Mouse (Mus musculus): ENCODE measurements around the gene Noct. TPM values are rescaled to one million over a fixed set of nuclear protein-coding genes. Genes with fewer than 3 reads are reported as not detected.
"Not testable (repeated sequence)": the region's sequence is repeated elsewhere in the genome, so short reads cannot be mapped to it uniquely, and the experiment has no call there.

The Noct gene
- 10 to 100 TPM; 60.2 to 60.5 TPM for total RNA-seq (2021)

- peak; percentile 84 to 95 for DNase-seq (ENCODE audit: extremely low spot score in 1 of 2, low spot score in 1 of 2)
Measured at GRCm38 (mm10) chr3:51224363-51225225, at the start of gene Noct. Gene Noct, plus strand, starts transcription at chr3:51224447.

GRCm38 (mm10) chr3:51178158-51178557 lies 46.1 kb upstream of the Noct start:
- no peak for DNase-seq (ENCODE audit: extremely low spot score in 1 of 2, low spot score in 1 of 2)

DNA sequence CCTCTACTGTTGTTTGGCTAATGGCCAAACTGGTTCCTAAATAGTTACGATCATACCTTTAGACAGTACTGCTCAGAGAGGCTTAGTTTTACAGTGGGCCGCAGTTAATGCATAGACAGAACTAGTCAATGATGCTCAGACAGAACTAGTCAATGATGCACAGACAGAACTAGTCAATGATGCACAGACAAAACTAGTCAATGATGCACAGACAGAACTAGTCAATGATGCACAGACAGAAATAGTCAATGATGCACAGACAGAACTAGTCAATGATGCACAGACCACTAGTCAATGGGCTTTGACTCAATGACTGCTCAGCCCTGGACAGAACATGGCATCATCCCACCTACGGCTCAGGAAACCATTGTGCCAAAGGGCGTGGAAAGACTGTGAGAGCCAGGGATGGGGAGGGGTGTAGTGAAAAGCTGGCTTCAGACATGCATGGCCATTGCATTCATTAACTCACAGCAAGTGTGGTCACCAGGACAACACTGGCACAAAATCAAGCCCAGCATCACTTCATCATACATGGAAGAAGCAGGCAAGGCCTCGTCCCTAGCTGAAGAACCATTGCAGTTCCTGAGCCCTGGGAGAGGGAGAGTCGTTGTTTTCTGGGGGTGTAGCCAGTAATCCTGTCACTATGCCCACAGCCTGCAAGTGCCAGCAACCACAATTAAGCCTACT lies 44.6 kb upstream of the Noct start:
- no peak for DNase-seq (ENCODE audit: extremely low spot score in 1 of 2, low spot score in 1 of 2)

- DNase-seq (ENCODE audit: extremely low spot score in 1 of 2, low spot score in 1 of 2): no peak
Measured at GRCm38 (mm10) chr3:51180341-51180940, 43.8 kb upstream of the Noct start.

DNA sequence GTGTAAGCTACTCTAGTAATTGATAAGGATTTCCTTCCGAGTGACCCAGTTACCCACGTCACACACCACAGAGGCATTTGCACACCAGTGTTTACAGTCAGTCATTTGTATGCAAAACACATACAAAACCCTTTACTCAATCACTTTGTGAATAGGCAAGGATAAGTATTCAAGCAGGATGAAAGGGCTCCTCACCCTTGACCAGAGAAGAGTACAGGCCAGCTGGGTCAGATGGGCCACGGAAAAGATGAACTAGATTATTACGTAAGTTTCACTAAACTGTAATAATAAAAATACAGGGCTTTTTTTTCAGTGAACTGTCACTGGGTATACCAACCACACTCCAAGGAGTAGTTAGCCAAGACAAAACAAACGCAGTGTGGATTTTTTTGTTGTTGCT lies 41.8 kb upstream of the Noct start:
- DNase-seq (ENCODE audit: extremely low spot score in 1 of 2, low spot score in 1 of 2): no peak

- DNase-seq (ENCODE audit: extremely low spot score in 1 of 2, low spot score in 1 of 2): not testable (repeated sequence)
Measured at GRCm38 (mm10) chr3:51183508-51183907, 40.7 kb upstream of the Noct start.

DNA sequence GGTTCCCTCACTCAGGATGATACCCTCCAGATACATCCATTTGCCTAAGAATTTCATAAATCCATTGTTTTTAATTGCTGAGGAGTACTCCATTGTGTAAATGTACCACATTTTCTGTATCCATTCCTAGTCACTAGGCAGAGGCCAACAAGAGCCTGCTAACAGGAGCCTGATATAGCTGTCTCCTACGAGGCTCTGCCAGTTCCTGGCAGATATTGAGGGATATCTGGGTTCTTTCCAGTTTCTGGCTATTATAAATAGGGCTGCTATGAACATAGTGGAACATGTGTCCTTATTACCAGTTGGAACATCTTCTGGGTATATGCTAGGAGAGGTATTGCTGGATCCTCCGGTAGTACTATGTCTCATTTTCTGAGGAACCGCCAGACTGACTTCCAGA lies 40.3 kb upstream of the Noct start:
- DNase-seq (ENCODE audit: extremely low spot score in 1 of 2, low spot score in 1 of 2): not testable (repeated sequence)

- no peak for DNase-seq (ENCODE audit: extremely low spot score in 1 of 2, low spot score in 1 of 2)
Measured at GRCm38 (mm10) chr3:51184715-51185114, 39.5 kb upstream of the Noct start.

DNA sequence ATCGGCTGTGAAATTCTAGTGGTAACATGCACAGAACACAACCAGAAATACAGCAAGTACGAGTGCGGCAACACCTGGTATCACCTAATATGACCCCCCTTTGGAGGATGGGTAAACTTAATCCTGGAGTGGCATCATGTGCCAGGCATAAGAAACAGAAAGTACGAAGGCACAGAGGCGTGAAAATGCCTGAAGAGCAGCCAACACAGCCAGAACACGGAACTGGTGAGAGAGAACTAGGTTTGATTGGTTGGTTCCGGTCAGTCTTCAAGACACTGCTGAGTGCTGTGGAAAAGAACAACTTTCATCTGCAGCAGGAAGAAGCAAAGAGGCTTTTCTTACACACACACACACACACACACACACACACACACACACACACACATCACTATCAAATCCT lies 38.8 kb upstream of the Noct start:
- DNase-seq (ENCODE audit: extremely low spot score in 1 of 2, low spot score in 1 of 2): no peak

GRCm38 (mm10) chr3:51194075-51194474 lies 30.2 kb upstream of the Noct start:
- DNase-seq (ENCODE audit: extremely low spot score in 1 of 2, low spot score in 1 of 2): no peak

- peak; percentile 28 to 45 for DNase-seq (ENCODE audit: extremely low spot score in 1 of 2, low spot score in 1 of 2)
Measured at GRCm38 (mm10) chr3:51195321-51195720, 28.9 kb upstream of the Noct start.

GRCm38 (mm10) chr3:51195736-51196135 lies 28.5 kb upstream of the Noct start:
- no peak for DNase-seq (ENCODE audit: extremely low spot score in 1 of 2, low spot score in 1 of 2)

- no peak for DNase-seq (ENCODE audit: extremely low spot score in 1 of 2, low spot score in 1 of 2)
Measured at GRCm38 (mm10) chr3:51196724-51197111, 27.5 kb upstream of the Noct start.

- no peak for DNase-seq (ENCODE audit: extremely low spot score in 1 of 2, low spot score in 1 of 2)
Measured at GRCm38 (mm10) chr3:51197112-51197731, 27.0 kb upstream of the Noct start.

DNA sequence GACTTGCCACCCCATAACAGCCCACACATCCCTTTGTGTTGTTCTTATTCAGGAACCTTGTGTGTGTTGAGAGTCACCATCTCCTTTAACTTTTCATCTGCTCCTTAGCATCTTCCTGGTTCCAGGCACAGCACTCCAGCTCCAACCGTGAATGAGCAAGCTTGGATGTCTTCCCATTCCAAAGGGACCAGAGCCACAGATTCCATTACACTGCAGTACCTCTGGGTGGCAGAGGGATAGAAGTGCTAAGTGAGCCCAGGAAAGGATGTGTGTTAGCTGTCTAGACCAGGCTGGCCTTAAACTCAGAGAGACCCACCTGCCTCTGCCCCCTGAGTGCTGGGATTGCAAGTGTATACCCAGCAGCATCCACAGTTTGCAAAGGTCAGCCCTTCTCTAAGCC lies 26.0 kb upstream of the Noct start:
- no peak for DNase-seq (ENCODE audit: extremely low spot score in 1 of 2, low spot score in 1 of 2)

DNA sequence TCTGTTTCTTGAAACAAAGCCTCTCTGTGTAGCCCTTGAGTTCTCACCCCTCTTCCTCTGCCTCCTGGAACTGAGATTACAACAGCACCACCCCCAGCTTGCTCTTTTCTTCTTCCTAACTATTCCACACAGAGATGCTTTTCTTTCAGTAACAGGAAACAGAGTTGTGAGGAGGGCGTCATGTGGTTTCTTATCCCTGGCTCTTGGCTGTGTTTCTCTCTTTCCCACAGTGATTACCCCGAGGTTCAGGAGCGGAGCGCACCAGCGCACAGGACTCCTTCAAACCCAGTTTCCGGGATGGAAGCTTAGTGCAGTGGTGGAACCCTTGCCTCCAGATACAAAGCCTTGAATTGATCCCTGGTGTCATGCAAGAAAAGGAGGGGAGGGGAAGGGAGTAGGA lies 25.1 kb upstream of the Noct start:
- DNase-seq (ENCODE audit: extremely low spot score in 1 of 2, low spot score in 1 of 2): no peak

GRCm38 (mm10) chr3:51200311-51200710 lies 23.9 kb upstream of the Noct start:
- DNase-seq (ENCODE audit: extremely low spot score in 1 of 2, low spot score in 1 of 2): no peak

DNA sequence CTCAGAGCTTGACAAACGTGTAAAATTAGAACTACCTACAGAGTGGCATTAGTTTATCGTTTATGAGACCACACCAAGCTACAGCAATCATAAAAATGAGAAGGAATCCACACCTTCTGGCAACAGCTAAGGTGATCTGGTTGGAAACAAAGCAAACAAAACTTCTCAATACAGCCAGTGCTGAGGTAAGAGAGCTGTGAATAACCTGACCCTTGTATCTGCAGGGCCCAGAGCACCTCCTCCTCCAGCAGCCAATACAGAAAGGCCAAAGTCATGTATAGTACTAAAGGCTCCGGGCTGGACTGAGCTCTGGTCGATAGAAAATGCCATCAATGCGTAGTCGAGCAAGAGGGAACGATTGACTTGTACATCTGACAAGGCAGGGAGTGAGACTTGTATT lies 23.4 kb upstream of the Noct start:
- no peak for DNase-seq (ENCODE audit: extremely low spot score in 1 of 2, low spot score in 1 of 2)

- no peak for DNase-seq (ENCODE audit: extremely low spot score in 1 of 2, low spot score in 1 of 2)
Measured at GRCm38 (mm10) chr3:51201986-51202385, 22.3 kb upstream of the Noct start.

DNA sequence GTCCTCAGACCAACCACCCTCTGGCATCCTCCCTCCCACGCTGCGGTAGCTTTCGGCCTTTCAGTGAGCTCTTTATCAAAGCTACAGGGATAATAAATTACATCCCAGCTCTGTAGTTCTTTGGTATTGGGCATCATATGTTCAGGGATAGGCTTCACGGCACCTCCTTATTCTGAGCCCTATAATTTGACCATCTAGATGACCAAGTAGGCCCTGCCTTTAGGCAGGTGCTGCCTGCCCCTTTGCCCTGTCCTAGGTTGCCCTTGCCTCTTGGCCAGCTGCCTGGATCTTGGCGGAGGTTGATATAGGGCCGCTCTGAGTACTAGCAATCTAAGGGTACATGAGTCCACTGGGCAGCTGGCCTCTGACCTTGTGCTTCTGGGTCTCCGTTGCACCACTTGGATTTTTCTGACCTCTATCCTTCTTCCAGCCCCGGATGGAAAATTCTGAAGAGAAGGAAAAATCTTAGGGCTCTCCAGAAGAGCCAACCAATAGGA lies 21.7 kb upstream of the Noct start:
- no peak for DNase-seq (ENCODE audit: extremely low spot score in 1 of 2, low spot score in 1 of 2)

- no peak for DNase-seq (ENCODE audit: extremely low spot score in 1 of 2, low spot score in 1 of 2)
Measured at GRCm38 (mm10) chr3:51203906-51204305, 20.3 kb upstream of the Noct start.
